Mouse (Mus musculus) liver, embryonic 14.5 days (tissue): ENCODE results near the gene Olfr214.

Experiments used
- CTCF ChIP-seq: IDR thresholded peaks from 2 replicates; pipeline ENCODE4 v1.5.1; 2016; ENCODE audit warnings: antibody characterized with exemption, low read depth, control low read depth
- EP300 ChIP-seq: IDR thresholded peaks from 2 replicates; pipeline ENCODE4 v1.6.1; 2016; ENCODE audit warnings: antibody characterized with exemption, low read depth

DNA sequence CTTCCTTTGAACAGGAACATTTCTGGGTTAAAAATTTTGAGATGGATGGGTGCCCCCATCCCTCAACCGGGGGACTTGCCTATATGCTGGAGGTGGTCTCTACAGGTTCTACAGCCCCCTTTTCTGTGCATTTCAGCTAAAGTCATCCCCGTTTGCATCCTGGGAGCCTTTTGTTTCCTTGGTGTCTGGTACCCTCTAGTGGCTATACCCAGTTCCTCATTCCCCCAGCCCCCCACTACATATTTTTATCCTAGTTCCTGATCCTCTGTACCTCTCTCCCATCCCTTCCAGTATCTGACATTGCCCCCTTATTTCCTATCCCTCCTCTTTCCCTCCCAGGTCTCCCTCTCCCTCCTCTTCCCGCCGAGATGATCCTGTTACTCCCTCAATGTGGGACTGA lies 53.2 kb downstream of the Olfr214 start:
- peak; percentile 14; the same call in 1 of the 2 replicates for TF ChIP-seq CTCF
- no peak for TF ChIP-seq EP300
